Mouse (Mus musculus) heart, postnatal 4 days (tissue): ENCODE data around the gene Tcaim. TPM values are rescaled to one million over a fixed set of nuclear protein-coding genes. Genes with fewer than 3 reads are reported as not detected.
A peak's percentile ranks its signal among the peaks of the same experiment; 100 is the strongest.
"Not testable (repeated sequence)": the region's sequence is repeated elsewhere in the genome, so short reads cannot be mapped to it uniquely, and the experiment has no call there.

Source experiments
- DNase-seq: peaks from one replicate; pipeline ENCODE4 v3.0.0; 2021
- total RNA-seq, 2 experiments: library from RNA; stranded (reverse); gene quantifications; 2 replicates each; pipeline ENCODE4 v1.2.3; 2021

The Tcaim gene
- total RNA-seq = 10 to 100 TPM; 14.9 to 17.4 TPM

DNA sequence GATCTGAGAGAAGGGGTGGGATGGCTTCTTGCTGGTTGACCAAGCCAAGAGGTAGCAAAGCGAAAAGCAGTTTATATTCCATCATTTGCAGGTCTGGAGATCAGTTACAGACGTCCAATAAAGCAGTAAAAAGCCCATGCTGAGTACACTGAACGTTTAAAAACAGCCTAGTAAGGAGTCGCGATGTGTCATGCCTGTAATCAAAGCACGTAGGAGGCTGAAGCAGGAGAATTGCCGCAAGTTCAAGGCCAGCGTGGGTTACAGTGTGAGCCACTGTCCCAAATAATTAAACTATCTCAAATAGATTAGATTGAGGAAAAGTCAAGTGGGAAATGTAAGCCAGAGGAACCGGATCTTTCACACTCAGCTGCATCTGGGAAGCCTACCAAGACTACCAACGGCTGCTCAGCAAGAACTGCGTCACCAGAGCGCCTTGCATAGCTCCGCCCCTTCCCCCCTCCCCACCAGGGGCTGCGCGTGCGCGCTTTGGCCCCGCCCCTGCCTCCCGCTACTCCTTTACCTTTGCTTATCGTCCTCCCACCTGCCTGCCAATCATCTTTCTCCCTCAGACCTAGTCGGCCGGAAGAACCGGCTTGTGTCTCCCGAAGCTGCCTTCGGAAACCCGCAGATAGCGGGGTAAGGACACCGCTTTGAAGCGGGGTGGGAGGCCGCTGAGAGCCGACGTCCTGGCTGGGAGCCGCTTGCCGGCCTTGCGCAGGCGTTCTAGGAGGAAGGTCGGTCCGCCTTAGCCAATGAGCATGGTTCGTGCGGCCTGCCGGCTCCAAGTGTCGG is at the start of gene Tcaim:
TSS of gene Tcaim (plus strand) at position 487 of the 792 bp plus-strand sequence.
- DNase-seq = peak; percentile 93

DNA sequence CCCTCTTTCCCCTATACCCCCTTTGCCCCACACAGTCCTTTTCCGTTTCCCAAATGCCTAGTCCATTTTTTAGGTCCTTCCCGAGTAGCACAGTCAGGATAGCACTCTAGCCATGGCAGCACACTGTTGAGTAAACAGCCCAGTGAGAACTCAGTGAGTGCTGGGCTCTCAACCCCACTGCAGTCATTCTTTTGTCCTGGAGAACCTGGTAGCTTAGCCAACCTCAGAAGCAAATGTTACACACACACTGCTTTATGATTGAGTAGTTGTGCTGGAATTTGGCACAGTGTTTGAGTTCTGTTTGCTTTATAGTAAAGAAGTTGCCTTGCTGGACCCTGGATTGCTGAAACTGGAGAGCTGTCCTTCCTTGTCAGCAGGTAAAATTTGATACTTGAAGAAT is 47.7 kb upstream of the Tcaim start:
- no peak for DNase-seq

DNA sequence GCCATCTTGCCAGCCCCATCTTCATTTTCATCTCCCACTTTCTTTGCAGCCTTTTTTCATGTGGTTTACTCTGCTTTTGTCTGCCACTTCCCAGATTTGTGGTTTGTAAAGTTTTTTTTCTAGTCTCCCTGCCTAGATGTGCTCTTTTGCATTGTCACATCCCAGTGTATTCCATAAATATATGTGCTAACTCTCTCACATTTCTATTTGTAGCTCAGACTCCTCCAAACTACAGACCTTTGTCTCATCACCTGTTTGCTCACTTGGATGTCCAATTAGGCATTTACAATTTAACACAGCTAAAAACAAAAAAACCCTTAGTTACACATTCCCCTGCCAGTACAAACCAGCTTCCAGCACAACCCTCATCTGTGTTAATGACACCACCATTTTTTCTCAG is 45.2 kb upstream of the Tcaim start:
- DNase-seq = no peak

DNA sequence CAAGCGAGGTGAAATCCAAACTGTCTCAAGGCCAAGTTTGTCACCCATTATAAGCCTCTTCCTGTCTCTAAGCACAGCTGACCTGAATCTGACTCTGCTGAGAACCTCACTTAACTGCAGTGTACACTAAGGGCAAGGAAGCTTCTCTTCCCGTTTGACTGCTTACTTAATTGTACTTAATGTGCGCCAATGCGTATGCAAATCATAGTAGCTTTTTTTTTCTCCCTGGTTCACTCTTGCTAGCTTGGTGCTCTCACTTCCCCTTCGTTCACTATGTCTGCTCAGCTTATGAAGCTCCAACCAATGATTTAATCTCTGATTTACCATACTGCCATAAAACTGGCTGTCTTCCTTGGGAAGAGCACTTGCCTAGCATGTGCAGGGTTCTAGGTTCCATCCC is 20.1 kb upstream of the Tcaim start:
- no peak for DNase-seq

DNA sequence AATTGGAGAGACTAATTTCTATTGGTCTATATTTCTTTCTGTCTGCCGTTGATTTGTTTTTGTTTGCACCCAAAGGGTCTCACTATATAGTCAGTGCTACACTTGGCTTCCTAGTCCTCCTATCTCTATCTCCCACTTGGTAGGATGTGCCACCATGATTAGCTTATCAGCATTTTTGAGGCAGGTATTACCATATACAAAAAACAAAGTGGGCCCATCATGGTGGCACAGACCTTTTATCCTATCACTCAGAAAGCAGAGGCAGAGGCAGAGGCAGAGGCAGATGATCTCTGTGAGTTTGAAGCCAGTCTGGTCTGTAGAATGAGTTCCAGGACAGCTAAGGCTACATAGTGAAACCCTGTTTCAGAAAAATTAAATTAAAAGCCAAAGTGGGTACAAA is 18.8 kb upstream of the Tcaim start:
- DNase-seq = no peak

DNA sequence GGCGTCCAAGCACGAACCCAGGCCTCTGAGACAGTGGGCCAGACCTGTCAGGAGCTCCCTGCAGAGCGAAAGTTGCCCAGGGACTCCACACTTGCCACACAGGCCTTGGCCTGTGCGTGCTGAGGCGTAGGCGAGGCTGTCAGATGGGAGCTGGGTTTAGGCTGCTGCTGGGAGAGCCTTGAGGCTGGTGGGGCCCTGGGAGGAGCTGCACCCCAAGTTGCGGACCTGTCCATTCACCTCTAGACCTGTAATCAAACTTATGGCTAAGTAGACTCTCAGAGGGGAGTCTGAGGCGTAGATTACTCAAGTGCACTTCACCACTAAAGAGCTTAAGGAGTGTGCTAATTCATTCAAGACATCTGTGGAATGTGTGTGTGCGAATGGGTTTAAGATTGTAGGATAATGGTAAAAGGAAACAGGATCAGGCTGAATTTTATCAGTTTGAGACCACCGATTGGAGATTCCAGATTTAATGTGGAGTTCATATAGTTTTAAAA is 554 bp downstream of the Tcaim start:
- DNase-seq = no peak

DNA sequence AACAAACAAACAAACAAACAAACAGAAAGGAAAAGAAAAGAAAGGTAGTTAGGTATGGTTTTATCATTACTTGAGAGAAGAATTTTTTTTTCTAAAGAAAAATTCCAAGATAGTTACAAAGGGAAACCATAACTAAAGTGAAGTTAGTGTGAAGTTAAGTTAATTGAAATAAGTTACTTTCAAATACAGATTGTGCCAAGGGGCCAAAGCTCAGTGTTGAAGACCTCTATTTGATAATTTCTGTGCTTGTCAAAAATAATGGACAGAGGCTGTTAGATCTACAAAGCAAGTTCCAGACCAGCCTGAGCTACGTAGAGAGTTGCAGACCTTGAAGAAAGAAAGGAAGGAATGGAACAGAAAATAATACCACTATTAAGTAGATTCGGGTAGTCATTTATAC is 1.8 kb downstream of the Tcaim start:
- DNase-seq = no peak

DNA sequence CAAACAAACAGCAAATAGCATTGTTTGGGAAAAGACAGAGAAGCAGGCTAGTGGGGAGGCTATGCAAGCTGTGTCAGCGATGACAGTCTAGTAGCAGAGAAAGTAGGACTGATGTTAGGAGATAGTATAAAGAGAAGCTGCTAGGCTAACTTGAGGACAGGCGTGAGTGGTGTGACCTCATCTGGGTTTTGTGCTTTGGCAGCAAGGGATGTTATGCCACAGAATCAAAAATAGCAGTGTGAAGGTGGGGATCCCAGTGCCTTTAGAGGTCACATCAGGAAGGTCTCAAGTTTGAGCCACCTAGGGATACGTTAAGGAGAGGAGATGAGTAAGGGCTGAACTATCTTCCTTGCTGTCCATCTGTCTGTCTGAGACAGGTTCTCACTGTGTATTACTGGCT is 4.9 kb downstream of the Tcaim start:
- peak; percentile 40 for DNase-seq

DNA sequence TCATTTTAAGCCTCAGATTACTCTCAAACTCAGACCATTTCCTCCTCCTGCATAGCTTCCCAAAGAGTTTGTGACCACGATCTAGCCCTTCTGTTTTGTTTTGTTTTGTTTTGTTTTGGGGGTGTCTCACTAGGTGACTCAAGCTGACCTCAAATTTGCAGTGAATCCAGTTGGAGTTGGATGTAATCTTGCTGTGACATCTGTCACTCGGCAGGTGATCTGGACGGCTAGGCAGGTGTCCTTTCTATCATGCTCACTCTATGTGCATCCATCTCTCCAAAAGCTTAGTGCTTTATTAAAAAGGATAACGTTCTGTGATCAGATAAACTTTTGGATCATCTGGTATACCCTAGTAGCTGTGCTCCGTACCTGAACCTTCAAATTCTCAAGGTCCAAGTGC is 7.0 kb downstream of the Tcaim start:
- DNase-seq = no peak

DNA sequence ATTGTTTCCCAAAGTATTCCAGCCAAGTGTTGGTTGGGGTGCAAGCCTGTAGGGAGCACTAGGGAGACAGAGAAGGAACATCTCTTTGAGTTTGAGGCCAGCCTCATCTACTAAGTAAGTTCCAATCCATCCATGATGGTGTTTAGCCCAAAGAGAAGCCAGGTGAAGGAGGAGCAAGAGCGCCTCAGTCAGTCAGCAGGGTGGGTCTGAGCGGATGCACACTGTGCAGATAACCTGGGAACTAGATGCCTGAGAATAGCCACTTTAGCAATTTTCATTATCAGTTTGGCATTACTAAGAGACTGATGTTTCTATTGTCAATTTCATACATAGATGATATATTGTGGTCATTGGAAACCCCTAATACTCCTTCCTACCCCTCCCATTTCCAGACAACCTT is 9.4 kb downstream of the Tcaim start:
- no peak for DNase-seq

DNA sequence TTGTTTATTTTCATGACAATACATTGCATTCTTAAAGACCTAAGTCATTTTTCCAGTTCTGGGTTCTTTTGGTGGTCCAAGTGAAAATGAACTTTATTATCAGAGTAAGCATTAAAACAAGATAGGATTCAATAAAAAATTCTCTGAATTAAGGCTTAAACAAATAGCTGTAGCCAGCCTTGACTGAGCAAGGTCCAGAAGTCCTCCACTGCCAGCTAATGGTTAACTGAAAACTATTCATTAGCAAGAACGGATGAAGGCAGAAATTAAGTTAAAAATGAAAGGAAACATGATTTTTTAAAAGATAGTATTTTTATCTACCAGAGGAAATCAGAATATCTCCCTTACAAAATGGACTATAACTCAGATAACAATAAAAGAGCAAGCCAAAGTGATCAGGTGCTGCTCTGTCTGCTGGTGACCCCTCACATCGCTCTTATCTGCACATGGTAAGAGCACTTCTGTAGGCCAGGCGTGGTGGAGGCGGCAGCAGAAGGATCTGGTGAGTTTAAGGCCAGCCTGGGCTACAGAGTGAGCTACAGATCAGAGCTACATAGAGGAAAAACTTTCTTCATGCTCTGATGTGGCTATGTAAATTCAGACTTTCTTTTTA is 10.0 kb downstream of the Tcaim start:
- no peak for DNase-seq

DNA sequence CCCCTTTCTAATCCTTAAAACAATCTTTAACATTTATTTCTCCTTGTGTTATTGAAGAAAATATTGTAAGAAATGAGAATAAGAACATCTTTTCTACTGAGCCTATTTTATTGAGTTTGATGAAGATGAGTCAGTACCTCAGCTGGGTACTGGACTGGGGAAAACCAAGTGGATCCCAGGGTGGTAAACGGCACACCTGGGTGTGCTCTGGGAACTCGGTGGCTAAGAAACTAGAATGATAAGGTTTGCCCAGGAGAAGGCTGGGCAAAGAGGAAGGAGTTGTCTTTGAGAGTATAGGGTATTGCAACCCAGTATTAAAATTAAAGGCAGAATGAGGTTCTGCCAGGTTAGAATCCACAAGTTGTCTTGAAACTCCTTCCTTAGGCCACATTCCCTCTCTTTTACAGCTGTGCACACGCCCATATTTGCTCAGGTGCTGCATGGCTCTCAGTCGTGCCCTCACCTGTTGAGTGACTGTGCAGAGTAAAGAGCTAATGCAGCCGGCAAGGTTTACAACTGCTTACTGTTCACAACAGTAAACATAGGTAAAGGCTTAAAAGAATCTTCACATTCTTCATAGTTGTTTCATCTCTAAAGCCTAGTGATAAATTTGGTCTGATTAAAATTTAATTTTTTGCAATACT is 18.2 kb downstream of the Tcaim start:
- DNase-seq = no peak

DNA sequence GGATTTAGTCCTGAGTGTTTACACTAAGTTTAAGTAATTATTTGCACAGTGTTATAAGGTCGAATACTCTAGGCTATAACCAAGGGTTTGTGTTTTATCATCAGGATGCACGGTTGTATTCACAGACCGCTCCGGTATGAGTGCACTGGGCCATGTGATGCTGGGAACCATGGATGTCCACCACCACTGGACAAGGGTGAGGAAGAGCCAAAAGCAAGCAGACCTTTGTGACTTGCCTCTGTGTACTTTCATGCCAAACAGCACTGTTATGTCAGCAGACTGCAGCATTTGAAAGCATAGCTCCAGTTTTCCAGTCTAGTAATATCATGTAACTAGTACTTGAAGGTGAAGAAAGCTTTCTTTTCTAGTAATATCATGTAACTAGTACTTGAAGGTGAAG is 21.4 kb downstream of the Tcaim start:
- DNase-seq = no peak

DNA sequence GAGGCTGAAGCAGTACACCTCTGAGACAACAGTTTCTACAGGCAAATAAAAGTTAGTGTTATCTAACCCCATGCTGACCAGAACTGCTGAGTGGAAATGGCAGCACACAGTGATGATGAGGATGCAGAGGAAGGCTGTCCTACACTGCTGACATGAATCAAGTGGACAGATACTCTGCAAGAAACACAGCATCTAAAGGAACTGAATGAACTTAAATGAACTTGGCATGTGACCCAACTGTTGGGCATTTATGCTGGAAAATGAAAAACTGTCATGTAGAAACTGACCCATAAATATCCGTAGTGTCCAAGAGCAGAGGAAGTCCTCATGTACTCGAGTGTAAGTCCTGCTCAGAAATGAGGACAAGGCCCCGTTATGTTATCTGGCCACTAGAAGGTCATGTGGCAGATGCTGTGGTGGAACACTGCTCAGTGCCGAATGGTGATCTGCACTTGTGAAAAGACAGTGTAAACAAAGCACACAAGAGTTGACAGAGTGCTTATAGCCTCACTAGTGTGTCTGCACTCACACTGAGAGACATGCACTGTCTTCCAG is 24.6 kb downstream of the Tcaim start:
- DNase-seq = no peak

DNA sequence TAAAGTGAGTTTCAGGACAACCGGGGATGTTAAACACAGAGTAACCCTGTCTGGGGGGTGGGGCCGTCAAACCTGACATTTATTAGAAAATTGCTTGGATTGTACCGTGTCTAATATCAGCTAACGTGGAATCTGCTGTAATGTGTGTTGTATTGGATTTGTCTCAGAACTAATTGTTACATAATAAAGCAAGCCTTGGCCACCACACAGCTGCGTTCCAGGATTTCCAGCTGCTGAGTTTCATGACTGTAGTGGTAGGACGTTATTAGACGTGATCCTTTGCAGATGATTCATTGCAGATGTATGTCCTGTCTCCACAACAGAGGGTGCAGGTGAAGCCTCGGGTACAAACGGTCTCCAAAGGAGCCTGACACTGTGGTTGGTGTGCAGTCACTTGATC is 30.8 kb downstream of the Tcaim start:
- DNase-seq = no peak

DNA sequence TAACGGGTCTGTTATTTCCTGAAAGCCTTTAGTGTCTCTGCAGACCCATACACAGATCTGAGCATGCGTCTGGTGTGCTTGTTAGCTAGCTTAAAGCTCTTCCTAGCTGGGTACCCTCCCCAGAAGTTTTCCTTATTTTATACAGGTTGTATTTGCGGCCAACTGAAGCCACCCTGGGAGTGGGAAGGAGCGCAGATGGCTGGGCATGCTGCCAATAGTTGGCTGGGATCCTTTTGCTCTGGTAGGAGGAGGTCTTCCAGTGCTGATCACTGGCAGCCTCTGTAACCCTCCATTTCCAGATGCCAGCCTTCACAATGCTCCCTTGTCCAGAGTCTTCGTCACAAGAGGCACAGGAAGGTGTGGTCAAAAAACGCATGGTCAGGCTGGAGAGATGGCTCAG is 31.5 kb downstream of the Tcaim start:
- DNase-seq = peak; percentile 77

DNA sequence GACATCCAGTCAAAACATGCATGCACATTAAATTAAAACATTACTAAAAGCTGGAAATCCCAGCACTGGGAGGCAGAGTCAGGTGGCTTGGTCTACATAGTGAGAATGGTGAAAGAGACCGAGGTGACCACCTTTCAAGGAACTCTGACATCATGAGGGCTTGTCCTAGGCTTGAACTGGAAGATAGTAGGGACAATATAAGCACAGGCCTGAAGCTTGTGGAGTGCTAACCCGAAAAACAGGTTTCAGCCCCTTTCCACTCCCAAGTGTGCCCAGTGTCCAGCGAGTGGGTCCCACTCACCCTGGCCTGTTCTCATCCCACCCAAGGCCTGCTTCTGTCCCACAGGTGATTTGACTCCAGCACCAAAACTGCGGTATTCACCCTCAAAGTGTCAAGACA is 31.9 kb downstream of the Tcaim start:
- no peak for DNase-seq

DNA sequence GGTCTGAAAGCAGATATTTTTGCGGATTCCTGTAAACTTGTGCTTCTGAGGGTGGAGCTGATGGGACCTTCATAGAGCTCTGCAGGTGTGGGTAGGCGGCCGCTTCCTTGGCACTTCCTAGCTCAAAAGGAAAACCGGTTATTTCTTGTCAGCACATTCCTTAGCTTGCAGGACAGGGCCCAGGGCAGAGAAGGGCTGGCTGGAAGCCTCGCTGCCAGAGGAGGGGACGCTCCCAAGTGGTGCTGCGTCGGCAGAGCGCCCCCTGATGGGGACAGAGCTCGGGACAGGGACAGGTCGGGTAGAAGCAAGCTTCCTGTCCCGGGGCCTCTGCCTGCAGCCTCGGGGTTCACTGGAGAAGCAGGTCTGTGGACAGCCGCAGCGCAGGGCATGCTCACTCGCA is 32.3 kb downstream of the Tcaim start:
- DNase-seq = peak; percentile 79

DNA sequence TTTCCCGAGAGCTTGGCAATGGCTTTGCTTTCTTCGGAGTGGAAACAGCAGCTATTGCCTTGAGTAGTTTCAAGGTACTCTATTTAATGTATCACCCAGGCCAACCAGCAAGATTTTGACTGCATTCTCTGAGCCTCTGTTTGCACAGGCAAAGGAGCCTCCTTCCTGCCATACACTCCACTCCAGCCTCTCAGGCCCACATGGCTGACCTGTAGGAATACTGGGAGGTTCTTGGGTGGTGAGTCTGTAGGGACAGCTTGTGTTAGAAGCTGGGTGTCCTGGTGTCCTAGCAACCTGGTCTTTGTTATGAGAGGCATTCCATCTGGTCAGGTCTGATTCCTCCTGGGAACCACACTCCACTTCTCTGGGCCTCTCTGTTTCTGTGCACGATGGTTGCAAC is 38.4 kb downstream of the Tcaim start, which contains the start of gene Gm35549:
TSS of gene Gm35549 (minus strand) at position 276 of the 400 bp plus-strand sequence.
- DNase-seq = no peak

DNA sequence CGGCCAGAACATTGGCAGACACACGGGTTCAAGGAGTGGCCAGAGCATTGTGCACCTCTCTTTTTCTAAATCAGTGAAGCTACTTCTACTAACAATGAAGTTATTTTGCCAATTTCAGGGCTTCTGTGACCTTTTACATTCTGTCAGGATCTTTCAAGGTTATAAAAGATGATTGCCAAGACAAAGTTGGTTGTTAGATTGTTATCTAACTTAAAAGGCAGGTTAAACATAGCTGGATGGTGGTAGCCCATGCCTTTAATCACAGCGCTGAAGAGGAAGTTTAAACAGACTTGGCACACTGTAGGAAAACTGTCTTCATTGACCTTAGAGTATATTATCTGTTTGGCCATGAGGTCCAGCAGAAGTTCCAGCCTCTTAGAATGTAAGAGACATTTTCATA is 40.3 kb downstream of the Tcaim start:
- no peak for DNase-seq

DNA sequence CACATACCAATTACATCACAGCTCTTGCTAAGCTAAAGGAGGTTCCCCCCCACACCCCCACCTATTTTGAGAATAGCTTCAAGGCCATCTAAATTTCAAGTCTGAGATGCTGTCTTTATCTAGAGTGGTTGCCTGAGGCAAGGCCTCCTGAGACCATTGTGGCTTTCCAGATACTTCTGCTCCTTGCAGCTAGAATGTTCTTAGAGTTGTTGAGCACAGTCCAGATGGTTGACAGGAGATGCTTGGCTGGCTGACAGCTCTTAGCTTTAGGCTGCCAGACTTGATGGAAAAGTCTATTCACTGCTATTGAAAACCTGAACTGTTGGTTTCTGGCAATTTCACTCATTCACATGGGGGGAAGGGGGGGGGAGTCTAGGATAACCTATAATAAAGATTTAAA is 40.8 kb downstream of the Tcaim start:
- peak; percentile 65 for DNase-seq

DNA sequence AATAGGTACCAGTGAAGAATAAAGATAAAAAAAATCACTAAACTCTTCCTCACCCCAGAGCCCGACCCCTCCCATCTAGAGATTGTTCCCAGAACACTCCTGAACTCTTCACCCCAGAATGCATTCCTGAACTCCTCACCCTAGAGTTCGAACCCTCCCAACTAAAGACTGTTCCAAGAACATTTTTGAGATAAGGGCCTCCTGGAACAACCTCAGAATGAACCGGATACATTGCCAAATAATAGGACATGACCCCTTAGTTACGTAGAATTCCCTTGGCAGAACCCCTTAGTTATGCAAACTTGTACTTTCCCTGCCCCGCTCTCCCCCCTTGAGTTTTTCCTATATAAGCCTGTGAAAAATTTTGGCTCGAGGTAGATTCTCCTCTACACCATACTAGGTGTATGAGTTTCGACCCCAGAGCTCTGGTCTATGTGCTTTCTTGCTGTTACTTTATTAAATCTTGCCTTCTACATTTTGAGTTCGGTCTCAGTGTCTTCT is 42.5 kb downstream of the Tcaim start:
- DNase-seq = not testable (repeated sequence)

DNA sequence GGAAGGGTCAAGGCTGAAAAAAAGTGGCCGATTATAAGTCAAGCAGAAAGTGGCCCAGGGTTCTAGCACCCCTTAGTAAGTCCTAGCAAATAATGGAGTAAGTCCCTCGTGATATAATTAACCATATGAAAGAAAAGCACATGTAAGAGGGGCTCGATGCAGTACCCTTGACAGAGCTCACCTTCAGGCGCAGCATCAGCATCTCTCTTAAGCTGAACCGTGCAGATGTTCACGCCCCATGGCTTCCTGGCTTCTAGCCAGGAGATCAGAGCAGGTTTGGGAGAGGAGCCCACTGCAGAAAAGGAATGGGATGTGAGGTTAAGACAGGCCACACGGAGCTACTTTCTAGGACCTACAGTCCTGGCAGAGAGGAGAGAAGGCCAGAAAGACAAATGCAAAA is 49.2 kb downstream of the Tcaim start:
- no peak for DNase-seq
